Mouse (Mus musculus) urinary bladder, postnatal 25 days (tissue): ENCODE measurements at regions not wholly inside any gene's neighbourhood (a gene's known extent, or its start where the extent isn't known, plus 50 kb on each side); places are given as distances from the start of the nearest gene placed in this dataset.

Source experiments
- DNase-seq: peaks from one replicate; pipeline ENCODE4 v3.0.0; 2022; ENCODE audit warnings: low spot score

DNA sequence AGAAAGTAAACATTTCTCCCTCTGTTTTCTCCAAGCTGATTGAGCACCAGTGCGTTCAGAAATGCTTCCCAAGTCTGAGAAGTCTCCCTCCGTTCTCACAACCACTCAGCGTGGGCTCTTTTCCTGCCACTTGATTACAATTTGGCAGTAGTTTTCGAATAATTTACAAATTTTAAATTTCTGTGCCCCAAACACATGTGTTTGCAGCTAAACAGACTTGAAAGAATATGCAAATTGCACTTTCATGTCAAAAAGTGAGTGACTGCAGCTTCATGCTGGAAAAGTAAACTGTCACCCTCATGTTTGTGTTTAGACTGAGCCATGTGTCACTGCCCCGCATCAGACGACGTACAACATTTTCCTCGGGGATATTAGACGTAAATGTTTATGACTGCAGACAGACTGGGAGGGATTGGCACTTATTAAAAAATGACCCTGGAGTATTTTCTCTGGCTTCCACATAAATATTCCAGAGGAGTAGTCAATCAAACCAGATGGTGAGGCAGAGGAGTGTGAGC lies 70.6 kb upstream of the Six2 start:
- no peak for DNase-seq

DNA sequence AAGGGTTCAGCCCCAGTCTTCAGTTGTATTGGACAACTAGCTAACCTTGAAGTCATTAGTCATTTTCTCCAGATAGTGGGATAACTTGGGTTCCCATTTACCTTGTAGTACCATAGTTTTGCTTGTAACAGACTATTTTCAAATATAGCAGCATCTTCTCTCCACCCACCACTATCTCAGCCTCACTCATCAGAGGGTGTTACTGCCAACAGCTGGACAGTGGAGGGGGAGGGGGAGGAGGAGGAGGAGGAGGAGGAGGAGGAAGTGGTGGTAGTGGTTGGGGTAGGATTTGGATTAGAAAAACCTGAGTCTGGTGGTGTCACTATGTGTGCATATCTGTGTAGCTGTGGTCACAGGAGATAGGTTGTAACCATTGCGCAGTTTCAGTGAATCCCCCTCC lies 69.6 kb upstream of the Six2 start:
- no peak for DNase-seq

DNA sequence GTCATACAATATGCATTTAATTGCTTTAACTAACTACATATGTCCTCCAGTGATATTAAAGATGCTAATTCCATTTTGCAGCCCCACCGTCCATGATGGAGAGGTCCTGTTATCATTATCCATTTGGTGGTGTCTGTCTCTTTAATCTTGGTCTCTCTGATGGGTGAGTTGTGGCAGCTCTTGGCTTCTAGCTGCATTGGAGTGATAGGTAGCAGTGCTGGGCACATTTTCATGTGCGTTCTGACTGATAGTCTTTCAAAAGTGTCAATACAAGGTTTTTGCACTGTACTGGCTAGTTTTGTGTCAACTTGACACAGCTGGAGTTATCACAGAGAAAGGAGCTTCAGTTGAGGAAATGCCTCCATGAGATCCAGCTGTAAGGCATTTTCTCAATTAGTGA lies 67.5 kb upstream of the Six2 start:
- no peak for DNase-seq

DNA sequence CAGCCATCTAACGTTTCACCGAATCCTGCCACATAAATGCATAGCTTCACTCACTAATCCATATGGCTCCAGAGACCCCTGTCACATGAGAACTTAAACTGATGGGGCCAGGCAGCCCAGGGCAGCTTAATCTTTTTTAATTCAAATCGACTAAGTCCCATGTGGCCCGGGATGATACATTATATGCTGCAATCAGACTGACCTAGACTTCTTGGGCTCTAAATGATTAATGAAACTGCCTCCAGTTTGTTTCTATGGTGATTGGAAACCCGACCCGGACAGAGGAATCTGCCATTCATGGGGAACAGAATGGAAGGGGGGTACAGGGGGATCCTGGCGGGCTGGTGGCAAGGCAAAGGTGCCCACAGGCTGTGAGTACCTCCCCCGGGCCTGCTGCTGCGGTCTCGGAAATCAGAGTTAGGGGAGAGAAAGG lies 60.6 kb upstream of the Six2 start:
- DNase-seq, result no peak

DNA sequence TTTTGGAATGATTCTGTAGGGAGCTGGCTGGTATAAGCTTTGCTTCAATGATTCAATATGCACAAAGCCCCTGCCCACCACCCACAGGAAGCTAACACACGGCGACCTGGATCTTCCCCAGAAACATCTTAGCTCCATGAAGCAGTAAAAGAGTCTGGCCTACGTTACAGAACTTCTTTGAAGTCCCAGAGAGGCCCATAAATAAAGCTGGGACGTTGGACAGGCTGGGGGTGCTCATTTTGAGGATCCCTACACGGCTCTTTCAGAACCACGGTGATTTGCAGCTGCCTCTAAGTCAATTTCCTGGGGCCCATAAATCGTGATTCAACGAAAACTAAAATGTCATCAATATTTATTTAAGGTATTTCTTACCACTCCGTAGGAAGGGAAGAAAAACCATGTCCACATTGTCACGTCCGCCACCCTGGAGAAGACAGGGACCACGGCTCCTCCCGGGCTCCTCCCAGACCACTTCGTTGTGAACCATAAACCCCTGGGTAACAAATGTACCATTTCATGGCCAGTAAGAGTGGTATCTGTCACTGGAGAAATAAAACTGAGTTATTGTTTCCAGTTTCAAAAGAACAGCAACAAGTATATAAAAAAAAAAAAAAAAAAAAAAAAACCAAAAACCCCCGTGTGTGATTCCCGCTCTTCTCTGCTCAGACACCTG lies 60.0 kb upstream of the Six2 start:
- no peak for DNase-seq
